Mouse (Mus musculus) liver (tissue): ENCODE measurements around the gene Olfr513.

ENCODE experiments used
- DNase-seq: peaks from one replicate; pipeline ENCODE4 v3.0.0-alpha.2; 2020; ENCODE audit warnings: mixed read lengths

The Olfr513 gene

DNA sequence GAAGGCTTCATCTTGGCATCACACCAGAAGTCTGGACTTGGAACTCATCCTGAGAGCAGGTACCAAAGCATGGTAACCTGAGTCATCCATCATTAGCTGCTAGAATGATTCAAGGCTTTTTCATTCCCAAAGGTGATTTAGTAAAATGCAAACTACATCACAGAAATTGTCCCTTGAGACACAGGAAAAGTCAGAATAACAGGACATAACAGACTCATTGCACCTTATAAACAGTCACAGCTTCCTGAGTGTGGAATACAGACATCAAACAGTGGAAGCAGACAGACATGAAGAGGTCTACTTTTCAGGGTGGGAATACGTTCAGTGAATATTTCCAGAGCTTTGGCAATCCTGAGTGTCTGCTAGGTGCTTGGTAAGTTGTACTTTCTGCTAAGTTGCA lies at the start of gene Olfr513:
Olfr513 (plus strand) TSS at position 301 of the 400 bp plus-strand sequence.
- DNase-seq: no peak

DNA sequence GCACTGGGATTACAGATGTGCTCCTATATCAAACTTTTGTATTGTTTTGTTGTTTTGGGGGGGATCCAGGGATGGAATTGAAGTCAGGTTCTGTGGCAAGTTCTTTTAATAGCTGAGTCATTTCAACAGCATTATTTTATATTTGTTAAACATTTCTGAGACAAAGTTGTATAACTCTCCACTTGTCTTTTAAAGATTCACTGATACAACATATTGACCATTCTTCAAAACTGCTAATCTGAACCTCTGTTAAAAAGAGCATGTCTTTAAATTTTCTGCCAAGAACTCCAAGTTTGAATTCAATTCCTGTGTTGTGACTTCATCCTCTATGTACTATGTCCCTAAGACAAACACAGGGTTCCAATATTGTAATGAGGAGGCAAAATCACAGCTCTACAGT lies 37.8 kb upstream of the Olfr513 start, which contains the start of gene Olfr512:
Olfr512 (plus strand) TSS at position 301 of the 400 bp plus-strand sequence.
- no peak for DNase-seq

DNA sequence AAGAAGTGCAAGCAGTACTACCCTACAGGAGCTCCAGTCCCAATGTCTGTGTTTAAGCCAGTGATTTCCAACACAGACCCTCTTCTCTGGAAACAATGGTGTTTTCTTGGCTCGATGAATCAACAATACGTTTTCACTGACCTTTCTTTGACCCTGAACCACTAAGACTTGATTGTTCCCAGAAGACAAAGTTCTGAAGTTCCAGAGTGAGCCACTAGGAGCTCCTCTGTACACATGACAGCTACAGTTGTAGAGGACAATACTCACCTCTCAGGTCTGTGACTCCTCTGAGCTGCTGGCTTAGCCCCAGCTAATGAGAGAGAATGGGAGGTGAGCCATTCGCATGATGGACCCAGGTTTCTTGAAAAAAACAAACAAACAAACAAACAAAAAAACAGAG lies 9.6 kb downstream of the Olfr513 start:
- no peak for DNase-seq

DNA sequence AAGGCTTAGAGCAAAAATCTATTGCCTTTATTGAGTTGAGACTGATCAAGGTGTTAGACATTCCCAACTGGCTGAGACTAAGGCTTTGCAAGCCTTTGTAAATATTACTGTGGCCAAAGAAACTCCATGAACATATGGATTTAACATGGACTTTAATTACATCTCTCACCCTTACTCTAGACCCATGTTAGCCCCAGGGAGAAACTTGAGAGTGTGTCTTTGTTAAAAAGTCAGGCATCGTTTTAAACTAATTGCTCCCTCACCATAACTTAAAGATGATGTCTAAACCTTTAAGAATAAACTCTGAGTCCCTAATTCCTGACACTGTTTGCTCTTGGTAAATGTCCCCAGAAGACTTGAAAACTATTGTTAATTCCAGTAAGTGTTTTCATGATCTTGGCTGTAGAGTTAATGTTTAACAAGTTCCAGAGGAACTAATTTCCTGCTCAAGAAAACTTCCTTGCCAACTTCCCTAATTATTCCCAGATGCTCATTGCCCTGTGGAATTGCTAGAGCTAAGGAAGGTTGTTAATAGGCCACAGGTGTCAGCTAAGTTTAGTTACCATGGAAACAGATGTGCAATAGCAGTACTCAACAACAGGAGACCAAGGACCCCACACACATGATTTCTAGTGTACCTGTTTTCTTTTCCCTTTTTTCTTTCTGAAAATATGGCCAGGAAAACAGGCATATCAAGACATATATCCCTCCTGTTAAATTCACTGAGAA lies 46.6 kb downstream of the Olfr513 start:
- DNase-seq: no peak
